Mouse (Mus musculus): Measurements from ENCODE around the gene Dbndd1. TPM values are rescaled to one million over a fixed set of nuclear protein-coding genes. Genes with fewer than 3 reads are reported as not detected.
"Not testable (repeated sequence)": the region's sequence is repeated elsewhere in the genome, so short reads cannot be mapped to it uniquely, and the experiment has no call there.

Gene Dbndd1
- polyA plus RNA-seq (2015; fragmentation: Nextera tagmentation; extraction: Ambion mirVana): 85.6 and 88.2 TPM in 2 replicates

DNA sequence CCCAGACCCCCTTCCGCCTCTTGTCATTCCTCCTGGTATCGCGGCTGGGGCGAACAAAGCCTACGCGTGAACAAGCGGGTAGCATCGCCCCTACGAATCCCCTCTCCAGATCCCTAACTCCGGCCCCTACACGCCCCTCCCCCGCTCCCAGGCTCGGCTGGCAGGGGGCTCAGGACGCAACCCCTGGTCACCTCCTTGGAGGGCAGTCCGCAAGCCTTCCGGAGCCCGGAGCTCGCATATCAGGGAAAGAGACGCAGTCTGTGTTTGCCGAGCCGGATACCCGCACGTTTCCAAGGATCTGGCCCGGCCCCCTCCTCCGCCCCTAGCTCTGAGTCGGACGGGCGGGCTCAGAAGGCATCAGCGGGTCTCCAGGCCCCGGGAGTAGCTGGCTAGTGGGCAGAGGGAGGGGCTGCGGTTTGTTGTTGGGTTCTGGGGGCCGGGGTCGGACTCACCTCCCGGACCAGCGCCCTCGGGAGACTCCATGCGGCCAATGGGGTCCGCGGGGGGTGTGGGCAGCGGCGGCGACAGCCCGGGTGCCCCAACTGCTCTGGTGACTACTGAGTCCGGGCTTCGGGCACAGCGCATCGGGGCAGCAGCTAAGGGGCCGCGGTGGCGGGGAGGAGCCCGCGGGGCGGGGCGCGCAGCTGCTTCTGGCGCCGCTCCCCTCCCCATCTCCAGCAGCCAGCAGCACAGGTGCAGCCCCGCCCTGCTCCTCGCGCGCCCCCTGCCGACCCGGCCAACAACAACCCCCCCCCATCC is at the start of gene Dbndd1:
Dbndd1 (minus strand) TSS at position 683 of the 759 bp plus-strand sequence.
- peak; percentile 58 for ATAC-seq
- peak within 1 kb of the TSS; percentile 62 for H3K4me2 ChIP-seq (ENCODE audit: low read length)
- WGBS: 1% methylated on average over 44 of the region's 63 CpGs
- H3K27me3 ChIP-seq (replicated peaks; ENCODE audit: control insufficient read depth, insufficient read depth, low read length): no peaks in the 10 kb centered on the region
- H3K9me3 ChIP-seq (ENCODE audit: control insufficient read depth, low read length): no peaks in the 10 kb centered on the region
- H3K9ac ChIP-seq (ENCODE audit: low read depth, low read length): peak within 1 kb of the TSS; percentile 86
- H3K36me3 ChIP-seq (ENCODE audit: control insufficient read depth, insufficient read depth, low read length): no peaks in the 10 kb centered on the region
- peaks cover 32% of the 10 kb centered on the region for H3K4me1 ChIP-seq (ENCODE audit: control insufficient read depth, insufficient read depth, low read depth, low read length)
- peak within 1 kb of the TSS; percentile 54 for H3K4me3 ChIP-seq (ENCODE audit: low read length)
- H3K27ac ChIP-seq (ENCODE audit: low read depth, low read length): peak within 1 kb of the TSS; percentile 88

DNA sequence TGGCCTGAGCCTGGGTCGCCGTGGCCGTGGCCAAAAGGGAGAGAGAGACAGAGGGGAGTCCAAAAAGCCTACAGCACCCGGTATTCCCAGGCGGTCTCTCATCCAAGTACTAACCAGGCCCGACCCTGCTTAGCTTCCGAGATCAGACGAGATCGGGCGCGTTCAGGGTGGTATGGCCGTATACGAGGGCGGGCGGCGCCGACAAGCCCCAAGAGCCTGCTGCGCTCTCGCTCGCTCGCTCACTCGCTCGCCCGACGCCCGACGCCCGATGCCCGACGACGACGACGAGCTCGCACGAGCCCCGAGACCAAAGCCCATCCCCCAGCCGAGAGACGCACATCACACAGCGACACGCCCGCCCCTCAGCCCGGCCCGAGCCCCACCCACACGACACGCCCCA is 49.0 kb upstream of the Dbndd1 start:
- H3K27me3 ChIP-seq (replicated peaks; ENCODE audit: control insufficient read depth, insufficient read depth, low read length); ATAC-seq; H3K36me3 ChIP-seq (ENCODE audit: control insufficient read depth, insufficient read depth, low read length); H3K4me3 ChIP-seq (ENCODE audit: low read length); H3K9me3 ChIP-seq (ENCODE audit: control insufficient read depth, low read length); H3K9ac ChIP-seq (ENCODE audit: low read depth, low read length); H3K4me2 ChIP-seq (ENCODE audit: low read length); H3K4me1 ChIP-seq (ENCODE audit: control insufficient read depth, insufficient read depth, low read depth, low read length); H3K27ac ChIP-seq (ENCODE audit: low read depth, low read length): not testable (repeated sequence)
- WGBS: no CpG with 5 or more reads among the region's 45 CpGs

- H3K36me3 ChIP-seq (ENCODE audit: control insufficient read depth, insufficient read depth, low read length): peaks cover 28% of the 10 kb centered on the region
- not testable (repeated sequence) for H3K27ac ChIP-seq (ENCODE audit: low read depth, low read length); H3K4me2 ChIP-seq (ENCODE audit: low read length); H3K27me3 ChIP-seq (replicated peaks; ENCODE audit: control insufficient read depth, insufficient read depth, low read length); ATAC-seq; H3K4me3 ChIP-seq (ENCODE audit: low read length); H3K9me3 ChIP-seq (ENCODE audit: control insufficient read depth, low read length); H3K4me1 ChIP-seq (ENCODE audit: control insufficient read depth, insufficient read depth, low read depth, low read length); H3K9ac ChIP-seq (ENCODE audit: low read depth, low read length)
- 90% methylated on average over 6 of the region's 14 CpGs for WGBS
These were observed 22.4 kb upstream of the Dbndd1 start for GRCm38 (mm10) chr8:123537641-123538040.

GRCm38 (mm10) chr8:123536990-123537380 is 21.7 kb upstream of the Dbndd1 start:
- H3K27ac ChIP-seq (ENCODE audit: low read depth, low read length): no peak overlapping the region
- no peaks in the 10 kb centered on the region for H3K4me1 ChIP-seq (ENCODE audit: control insufficient read depth, insufficient read depth, low read depth, low read length)
- no peak overlapping the region for H3K9ac ChIP-seq (ENCODE audit: low read depth, low read length)
- peak; percentile 27; the same call in 1 of the 2 replicates for ATAC-seq
- WGBS: 31% methylated on average over 10 of the region's 10 CpGs
- no peak overlapping the region for H3K4me2 ChIP-seq (ENCODE audit: low read length)
- H3K9me3 ChIP-seq (ENCODE audit: control insufficient read depth, low read length): no peaks in the 10 kb centered on the region
- H3K4me3 ChIP-seq (ENCODE audit: low read length): no peak overlapping the region
- H3K36me3 ChIP-seq (ENCODE audit: control insufficient read depth, insufficient read depth, low read length): peaks cover 33% of the 10 kb centered on the region
- H3K27me3 ChIP-seq (replicated peaks; ENCODE audit: control insufficient read depth, insufficient read depth, low read length): peaks cover 2% of the 10 kb centered on the region; the same call in 1 of the 2 replicates

- no peak overlapping the region for H3K9ac ChIP-seq (ENCODE audit: low read depth, low read length)
- H3K4me1 ChIP-seq (ENCODE audit: control insufficient read depth, insufficient read depth, low read depth, low read length): no peaks in the 10 kb centered on the region
- peaks cover 2% of the 10 kb centered on the region; the same call in 1 of the 2 replicates for H3K27me3 ChIP-seq (replicated peaks; ENCODE audit: control insufficient read depth, insufficient read depth, low read length)
- H3K4me3 ChIP-seq (ENCODE audit: low read length): no peak overlapping the region
- peak; percentile 24; the same call in 1 of the 2 replicates for ATAC-seq
- 88% methylated on average over 9 of the region's 9 CpGs for WGBS
- H3K36me3 ChIP-seq (ENCODE audit: control insufficient read depth, insufficient read depth, low read length): peaks cover 35% of the 10 kb centered on the region
- no peak overlapping the region for H3K27ac ChIP-seq (ENCODE audit: low read depth, low read length)
- no peak overlapping the region for H3K4me2 ChIP-seq (ENCODE audit: low read length)
- H3K9me3 ChIP-seq (ENCODE audit: control insufficient read depth, low read length): no peaks in the 10 kb centered on the region
These were observed 21.2 kb upstream of the Dbndd1 start for GRCm38 (mm10) chr8:123536242-123536989.

DNA sequence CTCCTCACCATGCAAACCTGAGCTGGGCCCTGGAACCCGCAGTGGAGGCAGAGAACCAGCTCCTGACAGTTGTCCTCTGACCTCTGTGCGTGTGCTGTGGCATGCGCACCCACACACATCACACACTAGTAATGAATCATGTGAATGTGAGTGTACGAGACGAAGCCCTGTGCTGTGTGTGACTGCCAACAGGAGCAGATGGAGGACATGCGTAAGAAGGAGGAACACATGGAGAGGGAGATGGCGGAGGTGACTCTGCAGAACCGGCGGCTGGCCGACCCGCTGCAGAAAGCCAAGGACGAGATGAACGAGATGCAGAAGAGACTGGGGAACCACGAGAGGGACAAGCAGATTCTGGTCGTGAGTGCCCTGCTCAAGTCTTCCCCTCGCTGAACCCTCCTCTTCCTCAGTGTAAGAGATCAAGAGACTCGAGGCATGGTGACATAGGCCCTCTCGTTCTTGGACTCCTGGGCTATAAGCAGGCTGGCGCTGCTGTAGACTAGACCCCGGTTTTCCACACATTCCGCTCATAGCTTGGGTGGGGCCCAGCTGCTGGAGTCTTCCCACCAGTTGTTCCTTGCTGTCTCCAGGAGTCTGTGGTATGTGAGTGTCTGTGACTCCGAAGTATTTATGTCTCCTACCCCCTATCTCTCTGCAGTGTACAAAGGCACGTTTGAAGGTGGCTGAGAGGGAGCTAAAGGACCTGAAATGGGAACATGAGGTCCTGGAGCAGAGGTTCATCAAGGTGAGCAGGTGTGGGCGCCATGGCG is 12.6 kb upstream of the Dbndd1 start:
- no peaks in the 10 kb centered on the region for H3K27me3 ChIP-seq (replicated peaks; ENCODE audit: control insufficient read depth, insufficient read depth, low read length)
- H3K9me3 ChIP-seq (ENCODE audit: control insufficient read depth, low read length): no peaks in the 10 kb centered on the region
- H3K27ac ChIP-seq (ENCODE audit: low read depth, low read length): no peak overlapping the region
- no peak overlapping the region for H3K4me3 ChIP-seq (ENCODE audit: low read length)
- WGBS: 91% methylated on average over 25 of the region's 25 CpGs
- H3K36me3 ChIP-seq (ENCODE audit: control insufficient read depth, insufficient read depth, low read length): peaks cover 55% of the 10 kb centered on the region
- no peak for ATAC-seq
- H3K9ac ChIP-seq (ENCODE audit: low read depth, low read length): no peak overlapping the region
- no peak overlapping the region for H3K4me2 ChIP-seq (ENCODE audit: low read length)
- no peaks in the 10 kb centered on the region for H3K4me1 ChIP-seq (ENCODE audit: control insufficient read depth, insufficient read depth, low read depth, low read length)

- not testable (repeated sequence) for H3K4me3 ChIP-seq (ENCODE audit: low read length); H3K27me3 ChIP-seq (replicated peaks; ENCODE audit: control insufficient read depth, insufficient read depth, low read length); H3K27ac ChIP-seq (ENCODE audit: low read depth, low read length); H3K4me2 ChIP-seq (ENCODE audit: low read length); H3K9me3 ChIP-seq (ENCODE audit: control insufficient read depth, low read length); ATAC-seq; H3K9ac ChIP-seq (ENCODE audit: low read depth, low read length)
- 83% methylated on average over 1 of the region's 1 CpGs for WGBS
- H3K36me3 ChIP-seq (ENCODE audit: control insufficient read depth, insufficient read depth, low read length): peaks cover 17% of the 10 kb centered on the region
- peaks cover 18% of the 10 kb centered on the region for H3K4me1 ChIP-seq (ENCODE audit: control insufficient read depth, insufficient read depth, low read depth, low read length)
These were observed 4.8 kb upstream of the Dbndd1 start for GRCm38 (mm10) chr8:123520048-123520447.

DNA sequence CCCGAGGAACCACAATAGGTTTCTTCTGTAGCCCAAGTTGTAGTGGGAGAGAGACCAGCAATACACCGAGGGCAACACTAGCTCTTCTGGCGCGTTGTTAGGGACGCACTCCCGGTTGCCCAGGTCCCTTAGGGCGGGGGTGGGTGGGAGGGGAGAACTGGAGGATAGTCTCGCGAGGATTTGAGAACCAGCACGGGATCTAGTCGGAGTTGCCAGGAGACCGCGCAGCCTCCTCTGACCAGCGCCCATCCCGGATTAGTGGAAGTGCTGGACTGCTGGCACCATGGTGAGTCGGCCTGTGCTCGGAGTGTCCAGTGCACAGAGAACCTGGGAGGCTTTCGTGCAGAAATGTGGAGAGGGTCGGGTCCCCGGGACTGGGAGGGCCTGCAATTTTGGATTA is 3.4 kb upstream of the Dbndd1 start, which contains the start of gene Gas8:
Gas8 (plus strand) TSS at position 168 of the 400 bp plus-strand sequence.
- under 1% methylated on average over 19 of the region's 20 CpGs for WGBS
- no peaks in the 10 kb centered on the region for H3K9me3 ChIP-seq (ENCODE audit: control insufficient read depth, low read length)
- ATAC-seq: peak; percentile 90
- H3K27ac ChIP-seq (ENCODE audit: low read depth, low read length): peak within 1 kb of the TSS; percentile 57; the same call in 1 of the 2 replicates
- H3K36me3 ChIP-seq (ENCODE audit: control insufficient read depth, insufficient read depth, low read length): peaks cover 9% of the 10 kb centered on the region
- H3K9ac ChIP-seq (ENCODE audit: low read depth, low read length): peak within 1 kb of the TSS; percentile 85
- H3K4me3 ChIP-seq (ENCODE audit: low read length): peak within 1 kb of the TSS; percentile 81
- peaks cover 18% of the 10 kb centered on the region for H3K4me1 ChIP-seq (ENCODE audit: control insufficient read depth, insufficient read depth, low read depth, low read length)
- peak within 1 kb of the TSS; percentile 90 for H3K4me2 ChIP-seq (ENCODE audit: low read length)
- H3K27me3 ChIP-seq (replicated peaks; ENCODE audit: control insufficient read depth, insufficient read depth, low read length): no peaks in the 10 kb centered on the region

All from hindbrain, embryonic 16.5 days (tissue).